Mouse (Mus musculus) limb, embryonic 14.5 days (tissue): Measurements from ENCODE around the gene Zic1. TPM values are rescaled to one million over a fixed set of nuclear protein-coding genes. Genes with fewer than 3 reads are reported as not detected.

Source experiments
- ATAC-seq: fragments of 200-750 bp; cut with Nextera tagmentation; 2 replicates; pipeline ENCODE4 v1.8.0; 2017; ENCODE audit warnings: low read depth, moderate number of reproducible peaks, moderate TSS enrichment; ENCODE audit not compliant: low FRiP score
- DNase-seq: peaks from one replicate; pipeline ENCODE4 v3.0.0-alpha.2; 2015; ENCODE audit warnings: low spot score
- H3K27ac ChIP-seq: fragments of 300-500 bp; sonication (generic); replicated peaks from 2 replicates; pipeline ENCODE4 v1.5.1; 2014; ENCODE audit warnings: low read depth, mild to moderate bottlenecking, low read length, moderate library complexity, mixed read lengths
- H3K27me3 ChIP-seq: fragments of 300-500 bp; sonication (generic); 2 replicates; pipeline ENCODE4 v1.6.1; 2014; ENCODE audit warnings: low read length, mixed read lengths; ENCODE audit not compliant: control insufficient read depth, insufficient read depth
- H3K36me3 ChIP-seq: fragments of 300-500 bp; sonication (generic); 2 replicates; pipeline ENCODE4 v1.6.1; 2014; ENCODE audit warnings: mild to moderate bottlenecking, low read length, moderate library complexity, mixed read lengths; ENCODE audit not compliant: control insufficient read depth, insufficient read depth
- H3K4me1 ChIP-seq: fragments of 300-500 bp; sonication (generic); 2 replicates; pipeline ENCODE4 v1.6.1; 2014; ENCODE audit warnings: antibody characterized with exemption, low read length, mixed read lengths; ENCODE audit not compliant: control insufficient read depth, insufficient read depth
- H3K4me2 ChIP-seq: fragments of 300-500 bp; sonication (generic); replicated peaks from 2 replicates; pipeline ENCODE4 v1.6.1; 2014; ENCODE audit warnings: low read depth, mild to moderate bottlenecking, low read length, moderate library complexity; ENCODE audit not compliant: severe bottlenecking
- H3K4me3 ChIP-seq: fragments of 300-500 bp; sonication (generic); replicated peaks from 2 replicates; pipeline ENCODE4 v1.5.1; 2014; ENCODE audit warnings: low read length
- H3K9ac ChIP-seq: fragments of 300-500 bp; sonication (generic); 2 replicates; pipeline ENCODE4 v1.6.1; 2014; ENCODE audit warnings: mild to moderate bottlenecking, low read depth, low read length, moderate library complexity; ENCODE audit not compliant: severe bottlenecking
- H3K9me3 ChIP-seq: fragments of 300-500 bp; sonication (generic); 2 replicates; pipeline ENCODE4 v1.6.1; 2016; ENCODE audit warnings: low read length; ENCODE audit not compliant: control insufficient read depth
- POLR2A ChIP-seq: fragments of 200-500 bp; IDR thresholded peaks from 2 replicates; pipeline ENCODE4 v1.8.0; 2012; ENCODE audit warnings: inconsistent platforms, mild to moderate bottlenecking, moderate library complexity, borderline replicate concordance; ENCODE audit not compliant: insufficient read depth, insufficient read length; ENCODE audit errors: extremely low read depth
- WGBS: fragments of 180-500 bp; shearing (Covaris S2); extraction: QIAGEN DNeasy Blood & Tissue Kit; methylation state at CpG from one replicate; pipeline ENCODE4 v1.1.7; 2014; 5-methylcytosine and 5-hydroxymethylcytosine counted together
- polyA plus RNA-seq, 2 experiments: library from polyadenylated mRNA; depleted of rRNA in 1 of 2; stranded (reverse) in 1 of 2; unstranded in 1 of 2; fragments of >200 nt; fragmentation: Nextera tagmentation in 1 of 2; extraction: Ambion mirVana in 1 of 2; gene quantifications; 2 replicates each; pipeline versions ENCODE4 v1.2.1 to v1.2.3; 2012 to 2014

Gene Zic1
- polyA plus RNA-seq, 2 experiments = 0.21 to 6.0 TPM

DNA sequence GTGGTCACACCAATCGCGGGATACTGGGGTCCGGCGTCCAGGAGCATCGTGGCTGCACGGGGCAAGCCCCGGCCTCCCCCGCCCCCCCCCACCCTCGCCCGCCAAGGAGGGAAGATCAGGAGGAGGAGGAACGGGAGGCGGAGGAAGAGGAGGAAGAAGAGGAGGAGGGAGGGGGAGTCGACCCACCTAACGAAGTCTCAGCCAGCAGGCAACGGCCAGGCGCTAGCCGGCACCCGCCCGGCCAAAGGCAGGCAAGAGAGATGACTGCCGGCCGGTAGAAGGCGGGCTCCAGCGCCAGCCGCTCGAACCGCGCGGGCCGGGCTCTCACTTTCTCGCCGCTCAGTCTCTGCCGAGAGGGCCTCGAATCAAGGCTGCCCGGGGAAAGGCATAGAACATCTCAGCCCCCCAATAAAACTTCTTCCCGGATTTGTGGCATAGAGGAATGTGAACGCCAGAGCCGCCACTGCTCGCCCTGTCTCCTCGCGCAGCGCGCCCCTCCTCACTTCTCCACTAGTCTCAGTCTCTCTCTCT is 574 bp downstream of the Zic1 start:
- H3K9ac ChIP-seq = no peak overlapping the region
- 1% methylated on average over 36 of the region's 42 CpGs for WGBS

GRCm38 (mm10) chr9:91364127-91364970 is 1.3 kb downstream of the Zic1 start:
- Histone ChIP-seq H3K4me1 (peaks cover 3% of the 10 kb centered on the region; the same call in 1 of the 2 replicates), H3K4me3 (peak overlapping the region; percentile 22), H3K27me3 (peaks cover 90% of the 10 kb centered on the region), H3K27ac (no peak overlapping the region), H3K9me3 (no peaks in the 10 kb centered on the region), H3K4me2 (peak overlapping the region; percentile 28), H3K36me3 (no peaks in the 10 kb centered on the region), H3K9ac (no peak overlapping the region)
- ATAC-seq (peak; percentile 38), DNase-seq (no peak)
- TF ChIP-seq POLR2A = no peak
- WGBS = under 1% methylated on average over 67 of the region's 77 CpGs

More for the DNA sequence above, 574 bp downstream of the Zic1 start:
- H3K9me3 ChIP-seq = no peaks in the 10 kb centered on the region
- peaks cover 3% of the 10 kb centered on the region; the same call in 1 of the 2 replicates for H3K4me1 ChIP-seq
- DNase-seq (no peak), ATAC-seq (peak; percentile 42)
- no peak for TF ChIP-seq POLR2A
- peaks cover 92% of the 10 kb centered on the region for H3K27me3 ChIP-seq
- no peak overlapping the region for H3K27ac ChIP-seq
- H3K4me2 ChIP-seq = peak overlapping the region; percentile 28
- H3K4me3 ChIP-seq = peak overlapping the region; percentile 22
- no peaks in the 10 kb centered on the region for H3K36me3 ChIP-seq

DNA sequence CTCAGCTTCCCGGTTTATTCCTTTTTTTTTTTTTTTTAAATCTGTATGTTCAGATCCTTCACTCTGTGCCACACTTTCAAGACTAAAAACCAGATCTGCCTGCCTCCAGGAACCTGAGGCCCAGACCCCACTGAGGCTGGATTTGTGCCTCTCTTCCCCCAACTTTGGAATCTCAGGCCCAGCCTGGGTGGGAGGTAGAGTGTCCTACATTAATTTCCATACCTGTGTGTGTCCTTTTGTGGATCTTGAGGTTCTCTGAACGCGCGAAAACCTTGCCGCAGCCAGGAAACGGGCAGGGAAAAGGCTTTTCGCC is 1.8 kb downstream of the Zic1 start:
- DNase-seq = no peak

DNA sequence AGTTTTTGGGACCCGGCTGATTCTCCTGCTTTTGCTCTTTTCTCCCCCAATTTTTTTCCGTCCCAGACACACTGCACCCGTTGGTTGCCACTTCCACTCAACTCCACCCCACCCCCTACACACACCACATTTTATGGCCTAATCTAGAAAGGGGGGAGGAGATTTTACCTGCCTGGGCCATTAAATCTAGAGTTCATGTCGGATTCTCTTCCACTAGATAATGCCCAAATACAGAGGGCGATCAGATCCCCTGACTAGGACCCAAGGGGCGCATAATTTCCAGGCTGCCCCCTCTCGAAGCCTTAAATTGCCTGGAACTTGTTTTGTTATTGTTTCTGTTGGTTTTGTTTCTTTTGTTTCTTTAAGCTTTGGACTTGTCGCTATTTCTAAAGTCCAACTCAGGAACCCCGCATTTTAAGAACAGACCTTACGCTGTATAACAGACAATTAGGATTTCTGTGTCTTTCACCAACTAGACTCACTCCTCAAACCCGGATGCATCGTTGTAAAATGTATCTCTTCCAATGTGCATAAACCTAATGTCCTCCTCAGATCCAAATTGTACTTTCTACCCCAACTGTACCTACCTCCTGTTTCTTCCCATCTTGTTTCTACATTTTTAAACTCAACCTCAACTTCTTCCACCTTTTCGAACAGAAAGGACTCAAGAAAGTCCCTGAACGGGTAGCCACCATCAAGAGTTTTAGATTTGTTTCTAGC is 2.4 kb downstream of the Zic1 start:
- no peak for DNase-seq
- no peaks in the 10 kb centered on the region for H3K9me3 ChIP-seq
- 3% methylated on average over 14 of the region's 14 CpGs for WGBS
- no peaks in the 10 kb centered on the region for H3K36me3 ChIP-seq
- ATAC-seq = no peak
- H3K4me3 ChIP-seq = no peak overlapping the region
- H3K4me2 ChIP-seq = no peak overlapping the region
- H3K27ac ChIP-seq = no peak overlapping the region
- H3K4me1 ChIP-seq = peaks cover 3% of the 10 kb centered on the region; the same call in 1 of the 2 replicates
- TF ChIP-seq POLR2A = no peak
- H3K9ac ChIP-seq = no peak overlapping the region
- peaks cover 85% of the 10 kb centered on the region for H3K27me3 ChIP-seq

More for the DNA sequence above, 1.8 kb downstream of the Zic1 start:
- TF ChIP-seq POLR2A = no peak
- no peak overlapping the region for H3K4me2 ChIP-seq
- no peaks in the 10 kb centered on the region for H3K36me3 ChIP-seq
- no peak overlapping the region for H3K9ac ChIP-seq
- H3K27ac ChIP-seq = no peak overlapping the region
- no peak for ATAC-seq
- peaks cover 90% of the 10 kb centered on the region for H3K27me3 ChIP-seq
- peaks cover 3% of the 10 kb centered on the region; the same call in 1 of the 2 replicates for H3K4me1 ChIP-seq
- peak overlapping the region; percentile 22; the same call in 1 of the 2 replicates for H3K4me3 ChIP-seq
- H3K9me3 ChIP-seq = no peaks in the 10 kb centered on the region
- under 1% methylated on average over 7 of the region's 7 CpGs for WGBS
